ENCODE assay signal across 24 mouse cellular contexts in the genomic region with DNA sequence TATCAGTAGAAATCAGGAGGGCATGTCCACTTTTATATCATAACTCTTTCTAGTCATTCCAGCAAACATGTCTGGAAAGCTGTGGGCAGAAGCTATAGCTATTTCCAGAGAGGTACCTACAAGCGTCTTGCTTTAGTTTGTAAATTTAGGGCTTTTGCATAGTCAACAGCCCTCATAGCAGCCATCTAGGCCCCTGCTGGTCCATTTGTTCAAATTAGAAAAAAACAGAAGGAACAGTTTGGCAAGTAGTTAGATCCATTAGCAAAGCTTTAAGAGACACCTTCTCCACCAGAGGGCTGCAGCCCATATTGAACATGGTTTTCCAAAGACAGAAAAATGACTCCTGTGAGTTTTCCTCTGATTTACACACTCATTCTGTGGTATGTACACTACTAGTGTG.
"Had no signal": no experiment of that assay in that cellular context is flagged by ENCODE, and none has a peak within 500 bp of the region (broad histone marks: within the 10 kb centered on the region; RNA-seq: fewer than 3 reads in every experiment).

No protein-coding gene starts in this region.

- H3K4me3 ChIP-seq: heart, embryonic 13.5 days; heart, embryonic 15.5 days; hindbrain, embryonic 13.5 days; hindbrain, embryonic 15.5 days; kidney, embryonic 15.5 days; limb, embryonic 13.5 days; limb, embryonic 15.5 days; liver, embryonic 12.5 days had no signal

- H3K27ac ChIP-seq: heart, embryonic 13.5 days; heart, embryonic 15.5 days; hindbrain, embryonic 13.5 days; hindbrain, embryonic 15.5 days; hindbrain, postnatal 0 days; kidney, embryonic 15.5 days; kidney, postnatal 0 days; limb, embryonic 13.5 days; limb, embryonic 15.5 days; liver, embryonic 12.5 days; liver, embryonic 14.5 days had no signal

- DNase-seq: gastrocnemius, postnatal 14 days; gastrocnemius, postnatal 36 days; heart, adult 18-20 months; heart, postnatal 14 days; heart, postnatal 36 days; kidney, adult 11 months; kidney, adult 2 months; kidney, adult 9 months; kidney, postnatal 14 days; kidney, postnatal 36 days; layer of hippocampus, adult 9-11 months; layer of hippocampus, postnatal 36 days; left cerebral cortex, postnatal 4 days had no signal

- H3K36me3 ChIP-seq: heart, embryonic 13.5 days; heart, embryonic 15.5 days; hindbrain, embryonic 13.5 days; hindbrain, embryonic 15.5 days; kidney, embryonic 15.5 days; limb, embryonic 13.5 days; limb, embryonic 15.5 days; liver, embryonic 12.5 days had no signal

- H3K4me1 ChIP-seq: heart, embryonic 13.5 days; hindbrain, embryonic 13.5 days; hindbrain, embryonic 15.5 days; kidney, embryonic 15.5 days; limb, embryonic 13.5 days; limb, embryonic 15.5 days; liver, embryonic 12.5 days had no signal

- H3K9ac ChIP-seq: heart, embryonic 13.5 days; heart, embryonic 15.5 days; hindbrain, embryonic 13.5 days; hindbrain, embryonic 15.5 days; kidney, embryonic 15.5 days; limb, embryonic 13.5 days; limb, embryonic 15.5 days; liver, embryonic 12.5 days; liver, embryonic 14.5 days had no signal

- H3K9me3 ChIP-seq: heart, embryonic 13.5 days; heart, embryonic 15.5 days; hindbrain, embryonic 13.5 days; hindbrain, embryonic 15.5 days; kidney, embryonic 15.5 days; limb, embryonic 13.5 days; limb, embryonic 15.5 days; liver, embryonic 12.5 days had no signal
